Mouse (Mus musculus) naive thymus-derived CD4-positive, alpha-beta T cell, adult 2 months (primary cell): Measurements from ENCODE around the gene Greb1.
A peak's percentile ranks its signal among the peaks of the same experiment; 100 is the strongest.

Experiments used
- DNase-seq: peaks from one replicate; pipeline ENCODE4 v3.0.0-alpha.2; 2011; ENCODE audit warnings: low read depth

Greb1 gene

GRCm38 (mm10) chr12:16694783-16695182 lies 105.9 kb downstream of the Greb1 start:
- no peak for DNase-seq

- DNase-seq, result no peak
Measured at GRCm38 (mm10) chr12:16690631-16691030, 110.1 kb downstream of the Greb1 start.

DNA sequence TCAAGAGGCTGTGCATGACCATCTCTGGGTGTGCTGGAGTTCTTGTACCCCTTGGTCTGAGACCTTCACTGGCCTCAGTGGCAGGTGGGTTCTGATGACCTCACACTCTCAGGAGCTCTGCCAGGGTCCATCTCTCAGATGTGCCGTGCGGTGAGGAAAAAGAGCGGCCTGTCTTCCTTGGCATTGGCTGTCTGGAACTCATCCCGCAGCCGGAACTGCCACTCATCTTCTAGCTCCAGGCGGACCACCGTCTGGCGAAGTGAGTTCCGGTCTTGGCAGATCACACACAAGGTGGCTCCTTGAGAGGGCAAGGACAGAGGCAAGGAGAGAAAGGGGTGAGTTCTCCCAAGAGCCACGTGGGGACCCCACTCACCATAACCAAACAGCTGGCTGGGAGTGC lies 128.4 kb downstream of the Greb1 start:
- no peak for DNase-seq

GRCm38 (mm10) chr12:16669176-16669575 lies 131.5 kb downstream of the Greb1 start:
- no peak for DNase-seq

DNA sequence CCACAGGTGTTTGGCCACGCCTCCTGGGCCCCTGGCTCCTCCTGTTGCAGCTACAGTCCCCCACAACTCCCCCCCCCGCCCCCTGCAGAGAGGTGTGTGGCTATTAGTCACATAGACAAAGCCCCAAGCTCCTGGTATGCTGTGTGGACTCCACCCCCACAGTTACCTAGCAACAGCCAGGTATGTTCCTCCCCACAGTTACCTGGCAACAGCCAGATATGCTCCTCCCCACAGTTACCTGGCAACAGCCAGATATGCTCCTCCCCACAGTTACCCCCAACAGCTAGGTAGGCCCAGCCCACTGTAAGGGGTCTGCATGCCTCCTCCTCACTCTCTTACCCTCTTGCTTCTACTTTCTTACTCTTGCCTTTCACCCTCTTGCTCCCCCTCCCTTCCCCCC lies 135.7 kb downstream of the Greb1 start:
- no peak for DNase-seq

DNA sequence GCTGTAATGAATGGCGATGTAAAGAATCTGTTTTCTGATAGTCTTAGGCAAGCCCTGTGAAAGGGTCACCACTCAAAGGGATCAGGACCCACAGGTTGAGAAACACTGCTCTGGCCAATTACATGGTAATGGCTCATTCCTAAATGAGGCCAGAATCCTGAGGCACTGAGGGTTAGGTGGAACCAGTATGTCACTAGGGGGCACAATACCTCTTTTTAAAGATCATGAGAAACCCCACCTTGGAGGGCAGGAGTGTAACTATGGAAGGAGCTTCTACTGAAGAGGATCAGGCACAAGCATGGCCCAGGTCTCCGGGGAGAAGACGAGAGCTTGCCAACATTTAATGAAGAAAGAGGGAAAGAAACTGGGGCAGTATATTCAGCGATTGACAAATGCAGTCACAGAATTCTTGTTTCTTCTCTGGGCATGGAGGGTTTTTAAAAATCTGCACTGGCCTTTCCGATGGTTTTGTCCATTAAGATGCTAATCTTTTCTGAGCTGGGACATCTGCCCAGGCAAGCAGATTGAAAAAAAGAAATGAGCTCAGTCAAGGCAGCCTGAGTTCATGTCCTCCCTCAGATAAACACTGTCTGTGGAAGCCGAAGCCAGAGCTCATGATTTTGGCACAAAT lies 137.6 kb downstream of the Greb1 start:
- no peak for DNase-seq

GRCm38 (mm10) chr12:16661936-16662335 lies 138.8 kb downstream of the Greb1 start:
- DNase-seq, result no peak

DNA sequence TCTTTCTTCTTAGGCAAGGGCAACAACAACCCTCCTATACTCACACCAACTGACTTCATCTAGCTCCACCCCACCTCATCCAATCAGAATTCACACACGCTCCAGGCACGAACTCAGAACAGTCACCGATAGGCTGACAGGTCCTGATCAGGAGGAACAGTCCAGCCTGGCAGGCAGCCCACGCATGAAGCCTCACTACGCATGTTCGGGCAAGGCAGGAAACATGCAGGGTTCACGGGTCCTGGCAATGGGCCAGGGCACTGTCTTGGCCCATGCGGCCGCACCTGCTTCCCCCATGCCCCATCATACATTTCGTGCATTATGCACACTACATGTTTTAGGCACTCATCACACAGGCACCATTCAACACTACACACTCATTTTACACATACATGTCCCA lies 139.2 kb downstream of the Greb1 start:
- DNase-seq, result no peak

DNA sequence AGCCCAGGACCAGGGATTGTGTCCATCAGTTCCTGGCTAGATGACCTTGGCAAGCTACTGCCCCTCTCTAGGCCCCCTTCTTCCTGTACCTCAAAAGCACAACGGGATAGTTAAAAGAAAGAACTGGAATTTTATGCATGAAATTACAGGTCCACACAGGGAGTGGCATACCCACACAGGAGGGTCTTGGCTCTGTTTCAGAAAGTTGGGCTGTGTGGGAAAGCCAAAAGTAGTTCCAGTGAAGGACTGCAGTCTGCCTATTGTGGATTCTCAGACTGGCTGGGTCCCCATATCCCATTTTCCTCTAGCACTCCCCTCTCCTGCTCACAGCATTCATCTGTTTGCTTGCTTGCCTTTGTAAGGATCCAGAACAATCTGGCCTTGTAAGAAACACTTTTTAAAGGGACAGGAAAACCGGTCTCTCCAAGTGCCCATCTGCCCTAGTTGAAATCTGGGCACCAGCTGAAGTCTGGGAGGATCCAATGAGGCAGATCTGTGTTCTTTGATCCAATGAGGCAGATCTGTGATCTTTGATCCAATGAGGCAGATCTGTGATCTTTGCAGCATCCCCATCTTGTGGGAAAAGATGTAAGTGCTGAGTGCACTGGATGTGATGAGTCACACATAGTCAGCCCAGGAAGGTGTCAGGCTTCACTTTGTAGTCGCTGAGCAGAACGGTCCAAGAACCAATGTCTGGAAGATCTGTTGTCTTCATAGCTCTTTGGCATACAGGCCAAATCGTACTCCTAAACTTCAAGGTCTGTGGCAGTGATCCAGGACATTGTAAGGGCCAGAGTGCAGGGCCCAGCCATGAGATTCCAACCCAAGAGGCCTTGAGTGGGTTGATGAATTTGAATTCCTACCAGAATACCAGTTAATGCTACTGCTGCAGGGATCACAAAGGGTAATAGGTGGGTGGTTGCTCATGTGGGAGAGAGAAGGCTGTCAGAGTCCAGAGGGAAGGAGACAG lies 143.5 kb downstream of the Greb1 start:
- no peak for DNase-seq

GRCm38 (mm10) chr12:16655604-16656003 lies 145.1 kb downstream of the Greb1 start:
- no peak for DNase-seq

DNA sequence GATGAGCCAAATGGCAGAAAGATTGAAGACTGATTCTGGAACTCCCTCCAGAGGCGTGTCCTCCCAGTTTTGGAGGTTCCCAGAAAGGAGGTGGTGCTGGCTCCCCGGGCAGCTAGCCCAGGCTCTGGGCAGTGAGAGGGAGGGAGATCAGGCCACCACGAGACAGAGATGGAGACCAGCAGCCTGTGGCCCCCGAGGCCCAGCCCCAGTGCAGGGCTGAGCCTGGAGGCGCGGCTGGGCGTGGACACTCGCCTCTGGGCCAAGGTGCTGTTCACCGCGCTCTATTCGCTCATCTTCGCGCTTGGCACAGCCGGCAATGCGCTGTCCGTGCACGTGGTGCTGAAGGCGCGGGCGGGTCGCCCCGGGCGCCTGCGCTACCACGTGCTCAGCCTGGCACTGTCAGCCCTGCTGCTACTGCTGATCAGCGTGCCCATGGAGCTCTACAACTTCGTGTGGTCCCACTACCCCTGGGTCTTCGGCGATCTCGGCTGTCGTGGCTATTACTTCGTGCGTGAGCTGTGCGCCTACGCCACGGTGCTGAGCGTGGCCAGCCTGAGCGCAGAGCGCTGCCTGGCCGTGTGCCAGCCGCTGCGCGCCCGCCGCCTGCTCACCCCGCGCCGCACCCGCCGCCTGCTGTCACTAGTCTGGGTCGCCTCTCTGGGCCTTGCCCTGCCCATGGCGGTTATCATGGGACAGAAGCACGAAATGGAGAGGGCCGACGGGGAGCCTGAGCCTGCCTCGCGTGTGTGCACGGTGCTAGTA lies 147.2 kb downstream of the Greb1 start, which contains the start of gene Ntsr2:
TSS of gene Ntsr2 (plus strand) at position 51 of the 762 bp plus-strand sequence.
- no peak for DNase-seq

- DNase-seq, result no peak
Measured at GRCm38 (mm10) chr12:16649819-16650218, 150.9 kb downstream of the Greb1 start.

DNA sequence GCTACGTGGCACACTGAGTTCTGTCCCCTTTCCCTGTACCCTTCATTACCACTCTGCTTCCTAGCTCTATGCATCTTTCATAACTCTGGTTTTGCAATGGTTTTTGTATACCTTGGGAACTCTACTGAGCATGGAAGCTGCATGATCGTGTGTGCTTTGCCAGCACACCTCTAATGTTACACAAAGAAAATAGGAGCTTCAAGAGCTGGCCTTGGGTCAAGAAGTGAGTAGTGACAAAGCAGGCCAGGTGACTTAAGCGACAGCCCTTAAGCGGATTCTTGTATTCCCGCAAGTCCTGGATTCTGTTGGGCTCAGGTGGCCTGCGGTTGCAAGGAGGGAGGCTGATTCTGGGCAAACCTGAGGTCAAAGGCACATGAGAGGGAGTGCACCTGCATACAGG lies 152.4 kb downstream of the Greb1 start:
- DNase-seq, result no peak

GRCm38 (mm10) chr12:16646780-16647409 lies 153.8 kb downstream of the Greb1 start:
- no peak for DNase-seq

DNA sequence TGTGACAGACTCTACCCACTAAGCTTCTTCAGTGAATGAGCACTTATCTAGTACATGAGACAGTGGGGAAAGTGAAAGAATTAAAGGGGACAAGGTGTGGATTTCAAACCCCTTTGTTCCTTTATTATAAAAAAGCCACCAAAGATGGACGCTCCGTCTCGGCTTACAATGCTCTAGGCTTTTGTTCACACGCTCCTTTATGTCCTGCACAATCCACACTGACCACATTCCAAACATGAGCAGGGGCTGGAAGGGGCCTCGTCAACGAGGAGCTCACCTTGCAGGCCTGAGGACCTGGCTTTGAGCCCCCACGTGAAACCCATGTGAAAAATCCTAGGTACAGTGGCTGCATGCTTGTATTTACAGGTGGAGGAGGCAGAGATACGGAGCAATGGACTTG lies 156.0 kb downstream of the Greb1 start:
- no peak for DNase-seq

DNA sequence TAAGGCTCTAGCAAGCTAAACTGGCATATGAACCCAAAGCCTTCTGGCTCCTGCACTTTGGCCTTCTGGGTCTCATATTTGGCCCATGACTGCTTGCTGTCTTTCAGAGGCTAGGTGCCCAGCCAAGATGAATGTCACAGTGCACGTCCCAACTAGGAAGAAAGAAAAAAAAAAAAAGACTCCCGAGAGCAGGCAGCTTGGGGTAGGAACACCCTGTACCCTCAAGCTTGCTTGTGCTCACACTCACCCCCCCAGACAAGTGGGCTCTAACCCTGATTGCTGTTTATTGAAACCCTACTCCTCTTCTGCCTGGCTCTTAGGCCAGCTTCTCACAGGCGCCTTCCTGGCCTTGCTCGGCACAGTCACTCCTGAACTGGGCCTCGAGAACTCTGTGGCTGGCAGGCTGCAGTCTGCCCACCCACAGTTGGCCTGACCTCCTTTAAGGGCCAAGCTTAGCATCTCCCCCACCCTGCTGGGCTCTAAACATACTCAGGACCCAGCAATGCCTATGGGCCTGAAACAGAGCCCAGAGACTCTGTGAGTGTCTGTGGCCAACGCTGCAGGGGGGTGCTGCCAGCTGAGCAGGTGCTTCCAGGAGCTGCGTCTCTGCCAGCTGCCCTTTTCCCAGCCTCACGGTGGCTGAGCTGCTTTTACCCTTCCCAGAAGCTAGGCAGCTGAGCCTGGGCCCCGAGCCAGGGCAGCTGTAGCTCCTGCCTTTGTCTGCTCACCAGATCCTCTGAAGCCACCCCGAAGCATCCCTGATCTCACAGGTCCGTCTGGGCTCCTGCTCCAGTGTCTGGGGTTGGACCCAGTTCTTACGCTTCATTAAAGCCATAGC lies 157.0 kb downstream of the Greb1 start:
- no peak for DNase-seq

DNA sequence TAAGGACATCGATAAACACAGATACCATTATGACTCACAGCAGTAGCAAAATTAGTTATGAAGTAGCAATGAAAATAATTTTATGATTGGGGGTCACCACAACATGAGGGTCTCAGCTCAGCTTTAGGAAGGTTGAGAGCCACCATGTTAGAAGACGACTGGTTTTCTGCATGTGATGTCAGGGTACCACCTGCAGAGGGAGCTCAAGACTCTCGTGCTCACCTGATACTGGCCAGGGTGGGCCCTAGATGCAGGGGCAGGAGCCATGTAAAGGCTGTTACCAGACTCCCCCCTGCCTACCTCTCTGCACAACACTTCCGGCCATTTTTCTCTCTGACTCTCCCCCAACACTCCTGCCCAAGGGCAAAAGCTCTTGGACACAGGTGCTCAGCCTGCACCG lies 158.7 kb downstream of the Greb1 start:
- peak; percentile 7 for DNase-seq

GRCm38 (mm10) chr12:16640075-16640474 lies 160.6 kb downstream of the Greb1 start:
- DNase-seq, result no peak

DNA sequence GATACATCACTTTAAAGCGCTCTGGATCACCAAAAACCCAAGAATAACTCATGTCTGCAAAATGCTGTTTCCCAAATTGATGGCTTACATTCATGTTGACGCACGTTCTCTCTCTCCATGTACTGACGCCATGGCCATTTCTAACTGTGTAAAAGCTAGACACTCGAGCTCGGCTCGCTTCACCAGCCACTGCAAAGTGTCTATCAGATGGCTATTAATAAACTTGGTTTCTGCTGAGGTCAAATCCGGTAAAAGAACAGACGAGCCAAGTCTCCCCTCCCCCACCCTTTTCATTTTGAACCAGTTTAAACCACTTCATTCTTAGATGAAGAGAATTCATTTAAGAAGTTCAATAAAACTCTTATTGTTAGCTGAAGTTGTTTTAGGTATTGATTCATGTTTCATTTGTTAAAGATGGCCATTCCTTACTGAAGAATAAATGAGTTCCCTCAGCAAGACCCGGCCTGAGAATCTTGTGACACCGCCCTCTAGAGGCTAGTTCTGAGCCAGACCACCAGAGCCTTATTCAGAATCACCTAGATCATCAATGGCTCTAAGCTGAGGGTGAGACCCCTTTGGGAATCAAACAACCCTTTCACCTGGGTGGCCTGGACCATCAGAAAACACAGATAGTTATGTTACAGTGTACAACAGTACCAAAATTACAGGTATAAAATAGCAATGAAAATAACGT lies 161.5 kb downstream of the Greb1 start:
- DNase-seq, result peak; percentile 25

DNA sequence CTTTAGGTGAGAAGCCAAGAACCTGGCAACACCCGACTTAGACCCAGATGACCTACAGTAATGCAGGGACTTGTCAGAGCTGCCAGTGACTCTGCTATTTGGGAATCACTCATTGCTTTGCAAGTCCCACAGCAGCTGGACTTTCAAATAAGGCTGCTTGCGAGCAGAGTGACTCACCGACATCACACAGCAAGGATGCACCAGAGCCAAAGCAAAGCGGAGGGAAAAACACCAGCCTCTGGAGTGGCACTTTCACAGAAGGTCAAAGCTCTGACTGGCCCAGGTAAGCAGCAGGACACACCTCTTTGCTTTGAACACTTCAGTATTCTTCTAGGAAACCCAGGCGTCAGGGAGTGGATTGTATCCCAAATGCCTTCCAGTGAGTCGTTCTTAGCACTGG lies 164.9 kb downstream of the Greb1 start:
- no peak for DNase-seq
